Mouse (Mus musculus): ENCODE results near the gene Bax.
"Not testable (repeated sequence)": the region's sequence is repeated elsewhere in the genome, so short reads cannot be mapped to it uniquely, and the experiment has no call there.

The Bax gene

GRCm38 (mm10) chr7:45484985-45485384 lies 18.3 kb upstream of the Bax start:
- intact Hi-C loops (cut with DNase I): not testable (repeated sequence)

GRCm38 (mm10) chr7:45482166-45482565 lies 15.5 kb upstream of the Bax start:
- intact Hi-C loops (cut with DNase I): no loop called here

DNA sequence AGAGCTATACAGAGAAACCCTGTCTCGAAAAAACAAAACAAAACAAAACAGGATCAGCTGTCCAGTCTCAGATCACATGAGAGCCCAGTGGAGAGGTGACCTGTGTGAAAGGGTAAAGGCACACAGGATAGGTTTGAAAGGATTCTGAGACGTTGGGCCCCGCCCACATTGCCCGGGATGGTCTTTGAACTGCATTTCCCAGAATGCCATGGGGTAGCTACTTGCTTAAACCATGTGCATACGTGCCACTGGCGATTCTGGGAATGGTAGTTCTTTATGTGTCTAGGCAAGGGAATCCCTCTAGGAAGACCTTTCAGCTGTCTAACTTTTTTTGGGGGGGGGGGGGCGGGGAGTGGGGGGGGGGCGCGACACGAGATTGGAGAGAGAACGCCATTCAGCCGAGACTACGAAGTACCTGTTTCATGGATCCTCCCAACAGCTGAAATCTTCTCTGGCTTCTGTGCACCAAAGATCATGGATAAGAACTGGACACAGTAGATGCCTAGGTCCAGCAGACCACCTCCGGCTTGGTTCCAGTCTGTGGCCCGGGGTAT lies 14.8 kb upstream of the Bax start, which contains the start of gene Tulp2:
TSS of gene Tulp2 (plus strand) at position 504 of the 554 bp plus-strand sequence.
- intact Hi-C loops (cut with DNase I): no loop called here

DNA sequence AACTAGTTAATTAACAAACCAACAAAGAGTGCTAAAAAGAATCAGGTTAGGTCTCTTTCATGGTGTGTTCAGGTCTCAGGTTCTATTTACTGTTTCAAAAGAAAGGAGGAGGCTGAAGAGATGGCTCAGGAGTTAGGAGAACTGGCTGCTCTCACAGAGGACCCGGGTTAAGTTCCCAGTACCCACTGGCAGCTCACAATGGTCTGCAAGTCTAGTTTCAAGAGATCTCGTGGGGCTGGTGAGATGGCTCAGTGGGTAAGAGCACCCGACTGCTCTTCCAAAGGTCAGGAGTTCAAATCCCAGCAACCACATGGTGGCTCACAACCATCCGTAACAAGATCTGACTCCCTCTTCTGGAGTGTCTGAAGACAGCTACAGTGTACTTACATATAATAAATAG lies 13.6 kb upstream of the Bax start:
- intact Hi-C loops (cut with DNase I): not testable (repeated sequence)

DNA sequence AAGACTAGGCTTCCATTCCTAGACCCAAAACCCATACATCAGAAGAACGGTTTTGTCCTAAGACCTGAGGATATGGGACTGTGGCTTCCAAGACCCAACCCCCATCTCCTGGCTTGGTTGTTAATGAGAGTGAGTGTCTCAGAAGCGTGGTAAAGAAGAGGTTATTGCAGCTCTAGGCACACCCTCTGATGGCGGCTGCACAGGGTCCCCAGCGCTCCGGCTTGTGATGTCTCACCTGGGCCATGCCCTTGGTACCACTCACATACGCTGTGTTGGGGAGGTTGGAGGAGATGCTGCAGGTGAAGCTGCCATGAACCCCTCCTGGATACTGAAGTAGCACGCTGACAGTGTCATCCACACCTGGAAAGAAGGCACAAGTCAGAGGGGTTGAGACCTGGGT lies 12.1 kb upstream of the Bax start:
- intact Hi-C loops (cut with DNase I): loop anchor here (5.0 kb wide), 1 partner anchor 49 kb away; the partner anchor contains the start of genes Plekha4 and Ppp1r15a

GRCm38 (mm10) chr7:45477003-45477402 lies 10.3 kb upstream of the Bax start:
- intact Hi-C loops (cut with DNase I): loop anchor here (5.0 kb wide), 1 partner anchor 50 kb away; the partner anchor contains the start of genes Plekha4 and Ppp1r15a

DNA sequence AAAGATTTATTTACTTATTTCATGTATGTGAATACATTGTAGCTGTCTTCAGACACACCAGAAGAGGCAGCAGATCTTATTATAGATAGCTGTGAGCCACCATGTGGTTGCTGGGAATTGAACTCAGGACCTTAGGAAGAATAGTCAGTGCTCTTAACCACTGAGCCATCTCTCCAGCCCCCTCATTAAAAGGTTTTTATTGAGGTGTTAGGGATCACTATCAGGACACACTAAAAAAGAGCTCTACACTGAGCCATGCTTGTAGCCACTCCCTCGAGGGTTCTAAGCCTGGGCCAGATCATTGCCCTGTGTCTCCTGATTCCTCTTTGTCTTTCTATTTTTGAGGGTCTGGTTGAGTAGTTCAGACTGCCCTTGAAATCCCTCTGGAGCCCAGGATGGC lies 9.8 kb upstream of the Bax start:
- intact Hi-C loops (cut with DNase I): loop anchor here (5.0 kb wide), 1 partner anchor 51 kb away; the partner anchor contains the start of genes Plekha4 and Ppp1r15a

- intact Hi-C loops (cut with DNase I): loop anchor here (5.0 kb wide), 1 partner anchor 52 kb away; the partner anchor contains the start of genes Plekha4 and Ppp1r15a
Observed at GRCm38 (mm10) chr7:45475291-45475969, 8.7 kb upstream of the Bax start.

DNA sequence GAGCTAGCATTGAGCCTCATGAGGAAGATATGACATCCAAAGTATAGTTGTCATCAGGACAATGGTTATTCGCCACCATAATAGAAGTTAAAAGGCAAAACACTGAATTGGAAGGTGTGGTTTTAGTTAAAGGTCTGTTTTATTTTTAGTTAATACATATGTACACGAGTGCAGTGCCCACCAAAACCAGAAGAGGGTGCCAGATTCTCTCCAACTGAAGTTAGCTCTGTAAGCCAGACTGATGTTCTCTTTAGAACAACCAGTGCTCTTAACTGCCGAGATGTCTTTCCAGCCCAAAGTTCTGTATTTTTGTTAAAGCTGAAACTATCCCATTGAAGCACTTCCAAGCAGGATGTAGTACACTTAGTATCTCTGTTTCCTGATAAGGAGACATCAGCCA lies 4.2 kb upstream of the Bax start:
- intact Hi-C loops (cut with DNase I): loop anchor here (5.0 kb wide), 1 partner anchor 46 kb away; no protein-coding TSS in a partner anchor

GRCm38 (mm10) chr7:45467090-45467670 lies 482 bp upstream of the Bax start:
- intact Hi-C loops (cut with DNase I): no loop called here

- intact Hi-C loops (cut with DNase I): no loop called here
Observed at GRCm38 (mm10) chr7:45465549-45465948, 1.1 kb downstream of the Bax start.

DNA sequence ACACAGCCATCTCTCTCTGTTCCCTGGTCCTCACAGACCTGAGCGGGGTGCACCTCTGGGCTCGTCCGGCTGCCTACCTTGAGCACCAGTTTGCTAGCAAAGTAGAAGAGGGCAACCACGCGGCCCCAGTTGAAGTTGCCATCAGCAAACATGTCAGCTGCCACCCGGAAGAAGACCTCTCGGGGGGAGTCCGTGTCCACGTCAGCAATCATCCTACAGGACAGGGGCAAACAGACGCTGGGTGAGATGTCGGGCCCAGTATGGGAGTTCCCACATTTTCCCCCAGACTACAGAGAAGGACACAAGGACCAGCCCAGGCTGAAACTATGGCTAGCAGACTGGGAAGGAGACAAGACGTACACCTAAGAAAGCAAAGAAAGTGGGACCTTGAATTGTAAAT lies 1.6 kb downstream of the Bax start:
- intact Hi-C loops (cut with DNase I): no loop called here

- intact Hi-C loops (cut with DNase I): no loop called here
Observed at GRCm38 (mm10) chr7:45463987-45464778, 2.5 kb downstream of the Bax start.

DNA sequence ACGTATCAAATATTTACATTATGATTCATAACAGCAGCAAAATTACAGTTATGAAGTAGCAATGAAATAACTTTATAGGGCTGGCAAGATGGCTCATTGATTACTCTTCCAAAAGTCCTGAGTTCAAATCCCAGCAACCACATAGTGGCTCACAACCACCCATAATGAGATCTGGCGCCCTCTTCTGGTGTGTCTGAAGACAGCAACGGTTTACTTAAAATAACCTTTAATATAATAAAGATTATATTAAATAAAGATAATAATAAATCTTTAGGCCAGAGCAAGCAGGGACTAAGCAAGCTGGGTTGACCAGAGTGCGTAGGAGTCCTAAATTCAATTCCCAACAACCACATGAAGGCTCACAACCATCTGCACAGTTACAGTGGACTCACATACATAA lies 3.8 kb downstream of the Bax start:
- intact Hi-C loops (cut with DNase I): not testable (repeated sequence)

DNA sequence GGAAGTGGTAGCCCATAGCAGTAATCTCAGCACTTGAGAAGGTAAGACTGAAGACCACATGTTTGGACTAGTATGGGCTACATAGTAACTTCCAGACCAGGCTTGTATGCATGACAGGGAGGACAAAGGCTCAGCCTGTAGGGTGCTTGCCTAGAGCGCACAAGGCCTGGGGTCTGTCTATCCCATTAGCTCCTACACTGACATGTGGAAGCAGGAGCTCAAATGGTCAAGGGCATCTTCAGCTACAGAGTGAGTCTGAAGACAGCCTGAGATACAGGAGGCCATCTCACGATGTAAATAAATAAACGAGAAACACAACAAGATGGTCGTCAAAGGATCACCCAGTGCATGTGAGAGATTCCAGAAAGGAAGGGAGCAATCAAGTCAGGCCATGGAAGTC lies 4.4 kb downstream of the Bax start:
- intact Hi-C loops (cut with DNase I): no loop called here

DNA sequence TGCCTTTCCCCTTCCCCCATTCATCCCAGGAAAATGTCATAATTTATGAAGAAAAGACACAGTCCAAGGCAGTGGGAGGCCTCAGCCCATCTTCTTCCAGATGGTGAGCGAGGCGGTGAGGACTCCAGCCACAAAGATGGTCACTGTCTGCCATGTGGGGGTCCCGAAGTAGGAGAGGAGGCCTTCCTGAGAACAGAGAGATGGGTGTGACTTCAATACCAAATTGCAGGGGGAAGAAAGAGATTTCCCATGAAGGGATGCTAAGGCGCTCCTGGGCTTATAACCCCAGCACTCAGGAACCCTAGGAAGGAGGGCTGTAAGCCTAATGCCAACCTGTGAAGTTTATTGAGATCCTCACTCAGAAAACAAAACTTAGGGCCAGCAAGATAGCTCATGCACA lies 4.9 kb downstream of the Bax start:
- intact Hi-C loops (cut with DNase I): no loop called here

GRCm38 (mm10) chr7:45461326-45461725 lies 5.4 kb downstream of the Bax start:
- intact Hi-C loops (cut with DNase I): no loop called here

GRCm38 (mm10) chr7:45460860-45461314 lies 5.8 kb downstream of the Bax start:
- intact Hi-C loops (cut with DNase I): no loop called here

DNA sequence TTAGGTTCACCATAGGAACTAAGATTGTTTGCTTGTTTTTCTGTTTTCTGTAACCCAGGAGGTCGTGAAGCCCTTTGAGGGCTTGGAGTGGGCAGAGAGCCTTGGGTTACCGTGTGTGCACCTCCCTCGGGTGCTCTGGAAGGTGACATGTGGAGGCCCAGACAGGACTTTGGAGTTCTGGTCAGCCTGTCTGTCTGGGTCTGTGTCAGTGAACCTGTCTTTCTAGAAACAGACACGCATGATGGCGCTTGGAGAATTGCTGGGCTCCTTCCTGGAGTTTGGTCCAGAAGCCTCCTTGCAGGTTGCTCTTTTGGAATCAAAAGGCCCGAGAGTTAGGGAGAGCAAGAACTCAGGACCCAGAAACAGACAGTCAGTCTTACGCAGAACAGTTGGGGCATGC lies 6.3 kb downstream of the Bax start:
- intact Hi-C loops (cut with DNase I): no loop called here

- intact Hi-C loops (cut with DNase I): not testable (repeated sequence)
Observed at GRCm38 (mm10) chr7:45459564-45460140, 7.0 kb downstream of the Bax start, which contains the start of gene Ftl1. Ftl1 (minus strand) TSS chr7:45459884.

All from adrenal gland (tissue).